Mouse (Mus musculus): ENCODE data around the gene Coq4.

DNA sequence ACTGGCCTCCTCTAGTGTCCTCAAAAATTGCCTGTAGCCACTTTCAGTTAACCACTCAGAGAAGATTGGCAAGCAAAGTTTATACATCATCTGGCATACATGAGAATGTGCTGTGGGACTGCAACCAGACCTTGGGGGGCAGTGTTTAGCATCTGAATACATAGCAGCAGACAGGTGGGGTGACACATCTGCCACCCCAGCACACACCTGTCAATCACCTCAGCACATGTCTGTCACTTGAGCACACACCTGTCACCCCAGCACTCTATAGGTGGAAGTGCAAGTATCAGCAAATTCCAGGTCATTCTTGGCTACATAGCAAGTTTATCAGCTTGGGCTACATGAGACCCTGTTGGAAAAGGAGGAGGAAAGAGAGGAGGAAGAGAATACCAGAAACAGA lies 31.6 kb upstream of the Coq4 start:
- TF ChIP-seq CTCF (conservative IDR thresholded peaks at IDR 0.05; ENCODE audit: low read length) (no peak), POU5F1 (IDR thresholded peaks at IDR 0.05; ENCODE audit: borderline replicate concordance, low read length) (no peak)
